Mouse (Mus musculus) heart, embryonic 15.5 days (tissue): ENCODE results near the gene Gdpd3. TPM values are rescaled to one million over a fixed set of nuclear protein-coding genes. Genes with fewer than 3 reads are reported as not detected.

Source experiments
- ATAC-seq: fragments of 200-750 bp; cut with Nextera tagmentation; replicated peaks from 2 replicates; pipeline ENCODE4 v1.8.0; 2017; ENCODE audit warnings: low read depth, moderate TSS enrichment; ENCODE audit not compliant: insufficient number of reproducible peaks, insufficient read depth, low FRiP score
- H3K27ac ChIP-seq: fragments of 300-500 bp; sonication (generic); 2 replicates; pipeline ENCODE4 v1.5.1; 2015; ENCODE audit warnings: mild to moderate bottlenecking, inconsistent platforms
- H3K27me3 ChIP-seq: fragments of 300-500 bp; sonication (generic); 2 replicates; pipeline ENCODE4 v1.6.1; 2015; ENCODE audit warnings: inconsistent platforms
- H3K36me3 ChIP-seq: fragments of 300-500 bp; sonication (generic); 2 replicates; pipeline ENCODE4 v1.6.1; 2015; ENCODE audit warnings: mild to moderate bottlenecking, inconsistent platforms
- H3K4me1 ChIP-seq: fragments of 300-500 bp; sonication (generic); replicated peaks from 2 replicates; pipeline ENCODE4 v1.6.1; 2015; ENCODE audit warnings: inconsistent platforms
- H3K4me2 ChIP-seq: fragments of 300-500 bp; sonication (generic); 2 replicates; pipeline ENCODE4 v1.6.1; 2015; ENCODE audit warnings: inconsistent platforms, mild to moderate bottlenecking, moderate library complexity
- H3K4me3 ChIP-seq: fragments of 300-500 bp; sonication (generic); 2 replicates; pipeline ENCODE4 v1.5.1; 2015; ENCODE audit warnings: mild to moderate bottlenecking, inconsistent platforms
- H3K9ac ChIP-seq: fragments of 300-500 bp; sonication (generic); 2 replicates; pipeline ENCODE4 v1.6.1; 2015; ENCODE audit warnings: mild to moderate bottlenecking, inconsistent platforms
- H3K9me3 ChIP-seq: fragments of 300-500 bp; sonication (generic); replicated peaks from 2 replicates; pipeline ENCODE4 v1.6.1; 2016; ENCODE audit warnings: inconsistent platforms
- WGBS: fragments of 180-500 bp; shearing (Covaris S2); methylation state at CpG from one replicate; pipeline ENCODE4 v1.1.7; 2015; ENCODE audit warnings: mixed read lengths; 5-methylcytosine and 5-hydroxymethylcytosine counted together
- polyA plus RNA-seq: library from polyadenylated mRNA; unstranded; fragments of >200 nt; fragmentation: Nextera tagmentation; extraction: Ambion mirVana; gene quantifications from 2 replicates; pipeline ENCODE4 v1.2.1, GENCODE M21; 2015

Gene Gdpd3
- polyA plus RNA-seq, 1 experiment from 2014 or later: 1.2 TPM

DNA sequence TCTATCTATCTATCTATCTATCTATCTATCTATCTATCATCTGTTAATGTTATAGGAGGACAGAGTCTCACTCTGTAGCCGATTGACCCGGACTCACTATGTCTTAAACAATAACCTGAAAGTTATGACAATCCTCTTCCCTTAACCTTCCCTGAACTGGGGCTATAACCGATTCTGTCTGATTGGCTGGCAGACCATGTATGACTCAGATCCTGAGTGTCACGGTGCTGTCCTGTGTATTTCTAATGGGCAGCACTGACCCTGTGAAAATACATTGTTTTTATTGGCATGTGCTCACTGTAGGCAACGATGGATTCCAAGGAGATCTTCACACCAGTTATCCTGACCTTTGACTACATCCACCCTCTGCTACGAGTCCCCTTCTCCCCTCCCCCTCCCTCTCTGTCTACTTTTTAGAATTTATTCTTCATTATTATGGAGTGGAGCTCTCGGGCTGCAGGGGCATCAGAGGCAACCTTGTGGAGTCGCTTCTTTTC is 49.6 kb downstream of the Gdpd3 start:
- WGBS: 59% methylated on average over 8 of the region's 8 CpGs
- H3K4me1 ChIP-seq: no peaks in the 10 kb centered on the region
- H3K36me3 ChIP-seq: no peaks in the 10 kb centered on the region
- H3K27ac ChIP-seq: no peak overlapping the region
- no peak overlapping the region for H3K4me2 ChIP-seq
- no peak overlapping the region for H3K4me3 ChIP-seq
- no peaks in the 10 kb centered on the region; the same call in 1 of the 2 replicates for H3K27me3 ChIP-seq
- H3K9ac ChIP-seq: no peak overlapping the region
- ATAC-seq: no peak
- no peaks in the 10 kb centered on the region for H3K9me3 ChIP-seq

DNA sequence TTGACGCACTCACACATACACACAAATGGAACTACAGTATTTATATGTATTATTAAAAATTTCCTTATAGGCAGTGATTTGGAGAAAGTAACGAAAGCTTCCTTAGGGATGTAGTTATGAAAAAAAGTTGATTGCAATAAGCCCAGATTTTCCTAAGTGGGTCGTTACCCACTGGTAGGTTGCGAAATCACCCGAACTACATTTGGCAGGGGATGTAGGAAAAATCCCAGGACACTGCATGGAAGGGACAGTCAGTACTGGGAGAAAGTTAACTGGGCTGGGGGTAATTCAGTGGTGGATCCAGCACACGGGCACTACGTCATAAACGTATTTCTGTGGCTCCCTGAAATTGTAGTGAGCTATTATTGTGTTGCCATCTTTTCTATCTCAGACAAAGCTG is 50.4 kb downstream of the Gdpd3 start:
- 82% methylated on average over 8 of the region's 8 CpGs for WGBS
- Histone ChIP-seq H3K9ac (no peak overlapping the region), H3K27ac (no peak overlapping the region), H3K4me1 (no peaks in the 10 kb centered on the region), H3K4me2 (no peak overlapping the region), H3K36me3 (no peaks in the 10 kb centered on the region), H3K27me3 (no peaks in the 10 kb centered on the region; the same call in 1 of the 2 replicates), H3K4me3 (no peak overlapping the region), H3K9me3 (no peaks in the 10 kb centered on the region)
- ATAC-seq: no peak

DNA sequence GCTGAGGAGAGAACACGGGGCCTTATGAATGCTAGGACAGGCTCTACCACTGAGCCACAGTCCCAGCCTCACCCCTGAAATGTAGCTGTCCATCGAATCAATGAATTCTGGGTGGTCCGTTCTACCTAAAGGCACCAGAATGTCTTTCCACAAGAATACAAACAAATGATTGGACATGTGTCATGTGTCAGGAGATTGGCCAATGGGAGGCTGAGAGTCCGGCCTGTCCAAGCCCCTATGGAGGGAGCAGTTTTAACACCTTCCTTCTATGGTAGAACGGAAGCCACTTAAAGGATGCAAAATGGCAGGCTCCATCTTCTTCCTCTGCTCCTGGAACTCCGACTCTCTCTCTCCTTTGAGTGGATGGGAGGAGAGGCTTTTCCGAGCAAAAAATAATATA is 51.5 kb downstream of the Gdpd3 start:
- no peak overlapping the region for H3K27ac ChIP-seq
- H3K9me3 ChIP-seq: no peaks in the 10 kb centered on the region
- H3K4me3 ChIP-seq: no peak overlapping the region
- peaks cover 5% of the 10 kb centered on the region for H3K27me3 ChIP-seq
- WGBS: 74% methylated on average over 7 of the region's 7 CpGs
- 0 out of 2 replicates have a peak, but pooled peaks cover 6% of the 10 kb centered on the region for H3K4me1 ChIP-seq
- no peak overlapping the region for H3K9ac ChIP-seq
- no peaks in the 10 kb centered on the region for H3K36me3 ChIP-seq
- ATAC-seq: no peak
- H3K4me2 ChIP-seq: no peak overlapping the region

DNA sequence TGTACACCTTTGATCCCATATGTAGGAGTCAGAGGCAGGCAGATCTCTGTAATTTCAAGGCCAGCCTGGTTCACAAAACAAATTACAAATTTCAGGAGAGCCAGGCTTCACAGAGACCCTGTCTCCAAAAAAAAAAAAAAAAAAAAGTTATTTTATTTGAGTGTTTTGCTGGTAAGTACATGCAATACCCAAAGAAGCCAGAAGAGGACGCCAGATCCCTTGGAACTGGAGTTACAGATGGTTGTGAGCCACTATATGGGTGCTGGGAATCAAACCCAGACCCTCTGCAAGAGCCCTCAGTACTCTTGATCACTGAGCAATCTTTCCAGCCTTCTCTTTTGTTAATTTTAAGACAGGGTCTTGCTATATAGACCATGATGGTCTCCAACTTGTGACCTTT is 52.7 kb downstream of the Gdpd3 start:
- Histone ChIP-seq H3K4me3 (no peak overlapping the region), H3K9ac (no peak overlapping the region), H3K27ac (no peak overlapping the region), H3K27me3 (peaks cover 15% of the 10 kb centered on the region), H3K36me3 (no peaks in the 10 kb centered on the region), H3K9me3 (no peaks in the 10 kb centered on the region), H3K4me1 (peaks cover 10% of the 10 kb centered on the region), H3K4me2 (no peak overlapping the region)
- 30% methylated on average over 1 of the region's 1 CpGs for WGBS
- ATAC-seq: no peak

DNA sequence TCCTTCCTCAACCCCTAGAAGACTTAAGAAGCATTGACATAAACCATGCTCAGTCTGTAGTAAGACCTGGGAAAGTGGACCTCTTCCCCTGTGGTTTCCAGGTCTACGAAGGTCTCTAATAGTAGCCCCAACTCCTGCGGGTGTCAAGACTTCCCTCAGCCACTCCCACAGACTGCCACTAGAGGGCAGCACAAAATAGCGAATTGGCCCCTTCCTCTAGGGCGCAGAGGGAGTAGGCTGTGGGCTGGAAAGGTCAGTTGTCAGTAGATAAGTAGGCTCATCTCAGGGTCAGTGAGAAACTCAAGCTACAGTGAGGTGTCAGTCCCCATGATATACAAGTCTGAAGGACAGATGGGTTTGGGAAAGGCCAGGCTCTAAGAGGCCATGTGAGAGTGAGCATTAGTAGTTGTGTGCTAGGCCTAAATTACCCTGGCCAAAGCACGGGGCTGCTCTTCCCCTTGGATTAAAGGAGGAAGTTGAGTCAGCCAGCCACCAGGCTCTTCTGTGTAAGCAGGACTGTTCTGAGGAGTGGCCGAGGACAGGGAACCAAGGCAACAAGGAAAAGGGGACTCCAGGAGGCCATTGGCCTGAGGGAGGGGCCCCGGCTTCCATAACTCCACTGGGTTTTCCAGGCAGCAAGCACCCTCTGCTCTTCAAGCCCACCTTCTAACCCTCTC is 55.8 kb downstream of the Gdpd3 start:
- Histone ChIP-seq H3K4me2 (no peak overlapping the region), H3K9ac (no peak overlapping the region), H3K4me1 (peaks cover 10% of the 10 kb centered on the region), H3K9me3 (no peaks in the 10 kb centered on the region), H3K36me3 (no peaks in the 10 kb centered on the region), H3K4me3 (no peak overlapping the region), H3K27me3 (peaks cover 41% of the 10 kb centered on the region), H3K27ac (no peak overlapping the region)
- WGBS: 22% methylated on average over 7 of the region's 7 CpGs
- ATAC-seq: 0 out of 2 replicates have a peak, but pooled peaks have one; percentile 41

DNA sequence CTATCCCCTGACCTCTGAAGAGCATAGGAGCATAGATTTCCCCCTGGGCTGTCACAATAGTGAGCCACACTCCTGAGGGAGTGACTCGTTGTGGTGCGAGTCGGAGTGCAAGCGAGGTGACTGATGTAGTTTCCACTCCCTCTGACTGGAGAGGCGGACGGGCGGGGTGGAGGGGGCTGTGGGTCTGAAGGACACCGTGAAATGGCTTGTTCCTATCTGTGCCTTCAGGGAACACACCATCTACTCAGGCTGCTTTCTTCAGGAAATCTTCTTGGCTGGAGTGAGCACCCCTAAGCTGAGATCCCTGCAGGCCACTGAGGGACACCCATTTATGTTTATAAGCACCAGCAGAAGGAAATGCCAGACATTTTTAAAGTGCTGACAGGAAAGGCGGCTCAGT is 56.6 kb downstream of the Gdpd3 start:
- Histone ChIP-seq H3K27me3 (peaks cover 47% of the 10 kb centered on the region), H3K4me2 (peak overlapping the region; percentile 57)

DNA sequence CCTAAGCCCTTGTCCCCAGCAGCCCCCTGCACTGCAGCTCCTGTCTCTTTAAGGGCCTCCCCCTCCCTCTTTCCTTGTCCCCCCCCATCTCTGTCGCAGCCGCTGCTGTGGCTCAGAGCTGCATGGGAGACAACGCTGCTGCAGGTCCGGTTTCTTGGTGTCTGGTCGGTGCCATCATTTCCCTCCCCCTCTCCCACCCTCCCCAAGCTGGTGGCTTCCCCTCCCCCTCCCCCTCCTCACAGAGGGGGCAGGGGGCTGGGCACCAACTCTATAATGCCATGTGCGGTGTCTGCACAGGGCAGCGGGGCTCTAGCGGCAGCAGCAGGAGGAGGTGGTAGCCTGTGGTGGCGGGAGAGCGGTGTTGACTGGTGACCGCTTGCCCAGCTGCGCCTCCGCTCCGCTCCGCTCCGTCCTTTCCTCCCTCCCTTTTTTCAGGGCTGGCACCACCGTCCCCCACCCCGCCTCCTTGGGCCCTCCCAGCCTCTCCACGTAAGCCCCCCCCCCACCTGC is 57.1 kb downstream of the Gdpd3 start:
- H3K9ac ChIP-seq: no peak overlapping the region
- peak overlapping the region; percentile 57 for H3K4me2 ChIP-seq
- peaks cover 48% of the 10 kb centered on the region for H3K27me3 ChIP-seq
- H3K4me1 ChIP-seq: peaks cover 10% of the 10 kb centered on the region
- ATAC-seq: 0 out of 2 replicates have a peak, but pooled peaks have one; percentile 19
- H3K9me3 ChIP-seq: no peaks in the 10 kb centered on the region
- peak overlapping the region; percentile 29 for H3K4me3 ChIP-seq
- 0% methylated on average over 18 of the region's 19 CpGs for WGBS
- H3K36me3 ChIP-seq: no peaks in the 10 kb centered on the region
- no peak overlapping the region for H3K27ac ChIP-seq

More for the DNA sequence above, 56.6 kb downstream of the Gdpd3 start:
- Histone ChIP-seq H3K4me1 (peaks cover 10% of the 10 kb centered on the region), H3K9ac (no peak overlapping the region), H3K9me3 (no peaks in the 10 kb centered on the region), H3K4me3 (no peak overlapping the region), H3K36me3 (no peaks in the 10 kb centered on the region), H3K27ac (no peak overlapping the region)
- no peak for ATAC-seq
- 15% methylated on average over 9 of the region's 9 CpGs for WGBS

DNA sequence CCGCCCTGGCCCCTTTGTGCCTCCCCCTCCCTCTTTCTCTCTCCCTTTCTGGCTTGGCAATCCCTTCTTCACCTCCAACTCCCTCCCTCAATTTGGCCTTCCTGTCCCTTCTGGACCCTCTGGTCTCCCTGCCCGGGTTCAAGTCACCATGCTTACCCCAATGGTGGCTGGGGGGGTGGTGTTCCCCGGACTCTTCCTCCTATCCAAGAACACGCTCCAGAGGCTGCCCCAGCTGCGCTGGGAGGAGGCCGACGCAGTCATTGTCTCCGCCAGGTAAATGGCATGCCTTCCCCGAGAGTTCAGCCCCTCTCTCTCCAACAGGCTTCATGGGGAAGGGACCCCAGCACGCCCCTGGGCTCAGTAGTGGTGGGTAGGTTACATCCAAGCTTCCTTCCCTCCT is 57.8 kb downstream of the Gdpd3 start:
- H3K36me3 ChIP-seq: no peaks in the 10 kb centered on the region
- no peak overlapping the region for H3K4me3 ChIP-seq
- peaks cover 10% of the 10 kb centered on the region for H3K4me1 ChIP-seq
- no peak overlapping the region for H3K4me2 ChIP-seq
- 13% methylated on average over 10 of the region's 10 CpGs for WGBS
- no peak overlapping the region for H3K27ac ChIP-seq
- H3K9me3 ChIP-seq: no peaks in the 10 kb centered on the region
- H3K27me3 ChIP-seq: peaks cover 48% of the 10 kb centered on the region
- no peak overlapping the region for H3K9ac ChIP-seq
- ATAC-seq: no peak

Other genes starting within 250 kb of the Gdpd3 start
- gene Eif3c, start 199.9 kb upstream of the Gdpd3 start, polyA plus RNA-seq: 114 and 119 TPM in 2 replicates
- gene Apobr, start 181.4 kb upstream of the Gdpd3 start, polyA plus RNA-seq: 0.34 and 0.81 TPM in 2 replicates
- gene Cln3, start 180.5 kb upstream of the Gdpd3 start, polyA plus RNA-seq: 17.6 and 20.7 TPM in 2 replicates
- 0.13 and 0.23 TPM in 2 replicates for gene Il27, start 171.4 kb upstream of the Gdpd3 start, polyA plus RNA-seq
- gene Nupr1, start 135.5 kb upstream of the Gdpd3 start, polyA plus RNA-seq: 14.2 and 19.8 TPM in 2 replicates
- gene Sgf29, start 117.0 kb upstream of the Gdpd3 start, polyA plus RNA-seq: 21.0 and 33.5 TPM in 2 replicates
- gene Sult1a1, start 89.9 kb upstream of the Gdpd3 start, polyA plus RNA-seq: 13.0 and 14.2 TPM in 2 replicates
- gene Bola2, start 70.9 kb upstream of the Gdpd3 start, polyA plus RNA-seq: 87.6 and 98.0 TPM in 2 replicates
- 6.7 and 7.7 TPM in 2 replicates for gene Slx1b, start 70.5 kb upstream of the Gdpd3 start, polyA plus RNA-seq
- 13.5 and 71.8 TPM in 2 replicates for gene Coro1a, start 58.5 kb upstream of the Gdpd3 start, polyA plus RNA-seq
- gene Mapk3, start 6.7 kb upstream of the Gdpd3 start, polyA plus RNA-seq: 51.0 and 66.8 TPM in 2 replicates
- gene Ypel3, start 10.6 kb downstream of the Gdpd3 start, polyA plus RNA-seq: 78.1 and 90.5 TPM in 2 replicates
- 0.34 and 0.41 TPM in 2 replicates for gene Tbx6, start 15.1 kb downstream of the Gdpd3 start, polyA plus RNA-seq
- gene Ppp4c, start 26.2 kb downstream of the Gdpd3 start, polyA plus RNA-seq: 120 and 149 TPM in 2 replicates
- 0.69 and 1.3 TPM in 2 replicates for gene Fam57b, start 31.3 kb downstream of the Gdpd3 start, polyA plus RNA-seq
- not detected in 2 replicates for gene 4930451I11Rik, start 65.3 kb downstream of the Gdpd3 start, polyA plus RNA-seq
- 0.53 TPM in 1 of 2 replicates, not detected in the other for gene Doc2a, start 81.1 kb downstream of the Gdpd3 start, polyA plus RNA-seq
- gene Hirip3, start 95.6 kb downstream of the Gdpd3 start, polyA plus RNA-seq: 14.3 and 24.2 TPM in 2 replicates
- gene Ino80e, start 96.0 kb downstream of the Gdpd3 start, polyA plus RNA-seq: 50.4 and 56.9 TPM in 2 replicates
- gene Taok2, start 118.4 kb downstream of the Gdpd3 start, polyA plus RNA-seq: 29.0 and 36.4 TPM in 2 replicates
- 19.2 and 23.0 TPM in 2 replicates for gene Tmem219, start 156.6 kb downstream of the Gdpd3 start, polyA plus RNA-seq
- gene Kctd13, start 162.5 kb downstream of the Gdpd3 start, polyA plus RNA-seq: 12.3 and 14.8 TPM in 2 replicates
- gene Asphd1, start 183.2 kb downstream of the Gdpd3 start, polyA plus RNA-seq: 0.08 and 0.20 TPM in 2 replicates
- 0.65 and 0.83 TPM in 2 replicates for gene Sez6l2, start 184.2 kb downstream of the Gdpd3 start, polyA plus RNA-seq
- gene Cdipt, start 209.6 kb downstream of the Gdpd3 start, polyA plus RNA-seq: 67.4 and 86.6 TPM in 2 replicates
- gene Cdiptos, start 209.8 kb downstream of the Gdpd3 start, polyA plus RNA-seq: 0.85 and 1.6 TPM in 2 replicates
- 14.5 and 18.1 TPM in 2 replicates for gene Mvp, start 248.3 kb downstream of the Gdpd3 start, polyA plus RNA-seq